ENCODE assay signal across 8 mouse cellular contexts in the genomic region with DNA sequence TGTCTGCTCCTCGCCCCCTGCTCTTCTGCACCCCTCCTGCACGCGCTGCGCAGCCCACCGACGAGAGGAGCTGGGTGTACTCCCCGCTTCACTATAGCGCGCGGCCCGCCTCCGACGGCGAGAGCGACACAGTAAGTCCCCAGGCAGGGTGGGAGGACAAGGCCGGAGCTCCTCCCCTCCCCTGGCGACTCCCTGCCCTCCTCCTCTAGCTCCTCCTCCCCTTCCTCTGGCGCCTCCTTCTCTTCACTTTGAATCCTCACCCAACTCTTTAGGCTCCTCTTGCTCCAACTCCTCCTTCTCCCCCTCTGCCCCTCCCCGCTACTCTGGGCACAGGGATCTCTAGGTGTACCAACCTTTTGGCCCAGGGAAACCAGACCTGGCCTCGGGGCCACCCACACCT. TPM values are rescaled to one million over a fixed set of nuclear protein-coding genes. Genes with fewer than 3 reads are reported as not detected.
DNase-seq lines count a peak whose midpoint lies in the region; ATAC-seq lines count a peak whose summit lies in the region.

No protein-coding gene starts in this region.

- WGBS in heart, embryonic 15.5 days, result 22% methylated on average over 20 of the region's 20 CpGs

- peaks cover 44% of the 10 kb centered on the region for H3K4me1 ChIP-seq in heart, embryonic 15.5 days (replicated peaks)

- H3K27me3 ChIP-seq in heart, embryonic 15.5 days, result no peaks in the 10 kb centered on the region

- ATAC-seq in heart, embryonic 15.5 days (replicated peaks; ENCODE audit: insufficient number of reproducible peaks, insufficient read depth, low FRiP score, low read depth), result no peak

- H3K9me3 ChIP-seq in heart, embryonic 15.5 days (replicated peaks), result no peaks in the 10 kb centered on the region

- peak overlapping the region; percentile 57 for H3K4me2 ChIP-seq in heart, embryonic 15.5 days

- H3K9ac ChIP-seq in heart, embryonic 15.5 days, result peak overlapping the region; percentile 10; the same call in 1 of the 2 replicates

- peaks cover 40% of the 10 kb centered on the region for H3K36me3 ChIP-seq in heart, embryonic 15.5 days

- H3K27ac ChIP-seq in heart, embryonic 15.5 days, result no peak overlapping the region

- DNase-seq in gastrocnemius, postnatal 14 days, result peak; percentile 44
- no peak for DNase-seq in gastrocnemius, adult 18-20 months (ENCODE audit: low spot score)
- peak; percentile 90 to 92 for DNase-seq in adrenal gland, adult (ENCODE audit: inconsistent age in 2 of 2, low spot score in 1 of 2)
- DNase-seq in kidney, postnatal 4 days, result peak; percentile 82 to 88
- peak; percentile 40 for DNase-seq in mesoderm, embryonic 11.5 days (ENCODE audit: low read depth, low spot score)
- no peak for DNase-seq in layer of hippocampus, postnatal 25 days (ENCODE audit: extremely low spot score in 1 of 2, low spot score in 1 of 2)
- DNase-seq in right cerebral cortex, postnatal 14 days, result no peak

- H3K4me3 ChIP-seq in heart, embryonic 15.5 days, result peak overlapping the region; percentile 29

- intact Hi-C loops in gastrocnemius, postnatal 14 days (cut with DNase I; ENCODE audit: low total_unique reads), result no loop called here

RNA-seq across cellular contexts. Expression of gene Cactin, which starts 3.6 kb away (rescaled TPM):
- 1 to 10 TPM; 7.7 to 10.0 TPM for total RNA-seq in gastrocnemius, postnatal 14 days (2021)
- 10 to 100 TPM; 10.1 to 10.9 TPM for total RNA-seq in gastrocnemius, adult 18-20 months (2021)
- polyA plus RNA-seq in heart, embryonic 15.5 days (2015; fragmentation: Nextera tagmentation; extraction: Ambion mirVana), result 23.5 and 34.1 TPM in 2 replicates
- 10 to 100 TPM; 28.1 to 30.0 TPM for total RNA-seq in layer of hippocampus, postnatal 25 days (2021)

RNA-seq across cellular contexts. Expression of gene Tbxa2r, which starts 11.3 kb away (rescaled TPM):
- 1 to 10 TPM; 1.5 to 2.2 TPM for total RNA-seq in gastrocnemius, postnatal 14 days (2021)
- total RNA-seq in gastrocnemius, adult 18-20 months (2021), result under 1 TPM; 0.16 to 0.55 TPM
- polyA plus RNA-seq in heart, embryonic 15.5 days (2015; fragmentation: Nextera tagmentation; extraction: Ambion mirVana), result 11.3 and 17.9 TPM in 2 replicates
- total RNA-seq in layer of hippocampus, postnatal 25 days (2021), result 1 to 10 TPM; 1.1 to 1.5 TPM

RNA-seq across cellular contexts. Expression of gene Pip5k1c, which starts 24.5 kb away (rescaled TPM):
- 10 to 100 TPM; 18.5 to 22.8 TPM for total RNA-seq in gastrocnemius, postnatal 14 days (2021)
- 10 to 100 TPM; 19.7 to 20.4 TPM for total RNA-seq in gastrocnemius, adult 18-20 months (2021)
- polyA plus RNA-seq in heart, embryonic 15.5 days (2015; fragmentation: Nextera tagmentation; extraction: Ambion mirVana), result 26.2 and 38.2 TPM in 2 replicates
- total RNA-seq in layer of hippocampus, postnatal 25 days (2021), result 100 to 1,000 TPM; 306 to 318 TPM

RNA-seq across cellular contexts. Expression of gene Gipc3, which starts 25.8 kb away (rescaled TPM):
- 1 to 10 TPM; 1.8 to 2.0 TPM for total RNA-seq in gastrocnemius, postnatal 14 days (2021)
- 1 to 10 TPM in 1 of 2 experiments, under 1 TPM in 1; 0.39 to 1.4 TPM for total RNA-seq in gastrocnemius, adult 18-20 months (2021)
- 0.04 TPM in 1 of 2 replicates, not detected in the other for polyA plus RNA-seq in heart, embryonic 15.5 days (2015; fragmentation: Nextera tagmentation; extraction: Ambion mirVana)
- total RNA-seq in layer of hippocampus, postnatal 25 days (2021), result 1 to 10 TPM; 1.6 to 1.9 TPM

RNA-seq across cellular contexts. Expression of gene Tjp3, which starts 25.9 kb away (rescaled TPM):
- not detected for total RNA-seq in gastrocnemius, postnatal 14 days (2021)
- total RNA-seq in gastrocnemius, adult 18-20 months (2021), result not detected
- 3.2 and 4.3 TPM in 2 replicates for polyA plus RNA-seq in heart, embryonic 15.5 days (2015; fragmentation: Nextera tagmentation; extraction: Ambion mirVana)
- 1 to 10 TPM in 1 of 2 experiments, under 1 TPM in 1; 0.86 to 1.2 TPM for total RNA-seq in layer of hippocampus, postnatal 25 days (2021)

Comparison
In these comparisons a context has a peak if more than half of its experiments do, and no peak if none do; other contexts are left out.
1. DNase-seq: peak in gastrocnemius, postnatal 14 days (single experiment), adrenal gland, adult (2 of 2), kidney, postnatal 4 days (2 of 2) and mesoderm, embryonic 11.5 days (single experiment); none in gastrocnemius, adult 18-20 months (single experiment), layer of hippocampus, postnatal 25 days (0 of 2) and right cerebral cortex, postnatal 14 days (single experiment).
2. RNA of gene Pip5k1c, which starts 24.5 kb away (total RNA-seq): 306 to 318 TPM in layer of hippocampus, postnatal 25 days; 18.5 to 22.8 TPM in gastrocnemius, postnatal 14 days and 19.7 to 20.4 TPM in gastrocnemius, adult 18-20 months; every median in the first group is over 10 times any median in the second.